Mouse (Mus musculus) lung, postnatal 4 days (tissue): ENCODE measurements around the gene Trp63.
"Not testable (repeated sequence)": the region's sequence is repeated elsewhere in the genome, so short reads cannot be mapped to it uniquely, and the experiment has no call there.

Experiments used
- DNase-seq, 2 experiments: peaks; one replicate each; pipeline ENCODE4 v3.0.0; 2021

Gene Trp63

GRCm38 (mm10) chr16:25683531-25684248 is at the start of gene Trp63:
Gene Trp63, plus strand, starts transcription at chr16:25683763.
- no peak for DNase-seq

GRCm38 (mm10) chr16:25644716-25645115 is 38.8 kb upstream of the Trp63 start:
- DNase-seq: not testable (repeated sequence)

DNA sequence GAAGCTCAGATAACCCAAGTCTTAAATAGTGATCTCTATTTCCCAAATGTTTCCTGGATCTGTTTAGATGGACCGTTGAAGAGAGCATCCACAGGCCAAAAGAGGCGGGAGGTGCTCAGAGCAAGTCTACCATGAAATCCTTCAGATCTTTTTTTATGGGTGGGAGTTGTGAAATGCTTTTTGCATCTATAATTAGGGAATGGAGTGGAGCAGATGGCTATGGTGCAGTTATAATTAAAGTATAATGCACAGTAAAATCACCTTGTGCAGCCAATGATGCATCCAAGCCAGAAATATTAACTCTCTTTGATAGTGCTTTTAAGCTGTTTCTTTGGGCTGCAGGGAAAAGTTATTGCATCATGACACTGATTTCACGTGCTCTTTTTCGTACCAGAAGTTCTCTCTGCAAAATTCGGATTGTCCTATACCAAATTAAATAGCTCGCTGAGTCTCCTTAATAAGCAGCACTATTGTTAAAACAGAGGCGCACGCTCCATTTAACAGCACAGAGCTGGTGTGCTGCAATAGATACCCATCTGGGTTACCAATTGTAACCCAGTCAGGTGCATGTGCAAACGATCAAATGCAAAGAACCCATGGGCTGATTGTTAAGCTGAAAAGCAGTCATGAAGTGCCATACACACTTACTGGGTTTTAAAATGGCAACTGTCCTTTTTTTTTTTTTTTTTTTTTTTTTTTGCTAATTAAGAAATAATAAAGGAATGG is 22.9 kb upstream of the Trp63 start:
- DNase-seq: no peak

DNA sequence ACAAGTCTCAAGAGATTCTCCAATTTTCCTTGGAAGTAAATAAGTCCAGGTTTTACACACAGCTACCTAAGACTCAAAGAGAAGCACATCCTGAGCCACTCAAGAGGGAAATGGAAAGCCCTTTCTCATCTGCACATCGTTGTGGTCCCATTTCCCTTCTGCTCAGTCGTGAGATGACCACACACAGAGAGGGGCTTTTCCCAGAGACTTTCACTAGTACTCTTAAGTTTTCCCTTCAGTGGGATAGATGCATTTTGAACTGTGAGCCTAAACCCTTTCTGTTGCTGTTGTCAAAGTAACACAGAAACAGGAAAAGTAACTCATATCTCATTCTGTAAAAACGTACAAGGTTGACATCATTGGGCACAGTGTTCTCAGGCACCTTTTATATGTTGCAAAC is 20.4 kb upstream of the Trp63 start:
- no peak for DNase-seq

GRCm38 (mm10) chr16:25673861-25674440 is 9.6 kb upstream of the Trp63 start:
- DNase-seq: peak in 1 of 2 experiments; percentile 15

DNA sequence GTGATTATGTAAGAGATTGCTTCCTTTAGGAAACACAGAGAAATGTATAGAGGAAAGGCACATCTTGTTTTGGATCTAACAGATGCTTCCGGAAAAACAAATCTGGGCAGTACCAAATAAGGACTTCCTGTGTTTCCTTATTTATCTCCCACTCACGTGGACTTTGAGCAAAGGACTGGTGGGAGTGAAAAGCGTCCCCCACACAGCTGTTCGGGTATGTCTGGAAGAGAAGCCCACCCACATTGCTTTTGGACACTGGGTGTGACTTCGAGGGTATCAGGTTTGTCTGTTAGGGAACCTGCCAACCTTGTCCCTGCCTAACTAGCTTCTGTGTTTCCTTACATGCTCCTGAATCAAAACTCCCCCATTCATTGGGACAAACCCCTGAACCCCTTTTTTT is 3.2 kb upstream of the Trp63 start:
- DNase-seq: no peak

- DNase-seq: peak in 1 of 2 experiments; percentile 24
Observed at GRCm38 (mm10) chr16:25682533-25682932, 1.0 kb upstream of the Trp63 start.

DNA sequence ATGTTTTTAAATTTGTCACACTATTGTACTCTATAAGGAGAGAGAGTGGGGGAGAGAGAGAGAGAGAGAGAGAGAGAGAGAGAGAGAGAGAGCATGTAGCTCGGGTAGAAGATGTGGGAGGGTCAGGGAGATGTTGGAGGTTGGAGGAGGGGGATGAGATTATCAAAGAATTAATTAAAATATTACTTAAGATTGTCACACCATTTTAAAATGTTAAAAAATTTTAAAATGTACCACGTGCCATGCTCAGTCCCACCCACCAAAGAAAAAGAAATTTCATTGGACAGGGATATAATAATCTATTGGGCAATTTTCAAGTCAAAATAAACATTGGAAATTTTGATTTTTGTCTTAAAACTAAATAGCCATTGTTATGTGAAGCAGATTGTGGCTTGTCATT is 1.0 kb downstream of the Trp63 start:
- no peak for DNase-seq

- DNase-seq: no peak
Observed at GRCm38 (mm10) chr16:25690612-25691011, 7.0 kb downstream of the Trp63 start.

DNA sequence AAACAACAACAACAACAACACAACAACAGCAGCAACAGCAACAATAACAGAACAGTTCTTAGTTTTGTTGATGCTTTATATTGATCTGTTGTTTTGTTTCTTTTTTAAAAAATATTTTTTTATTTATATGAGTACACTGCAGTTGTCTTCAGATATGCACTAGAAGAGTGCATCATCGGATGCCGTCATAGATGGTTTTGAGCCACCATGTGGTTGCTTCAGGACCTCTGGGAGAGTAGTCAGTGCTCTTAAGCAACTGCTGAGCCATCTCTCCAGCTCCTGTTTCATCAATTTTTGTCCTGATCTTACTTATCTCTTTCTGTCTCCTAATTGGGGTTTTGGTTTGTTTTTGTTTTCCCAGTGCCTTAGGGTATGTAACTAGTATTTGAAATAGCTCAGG is 17.7 kb downstream of the Trp63 start:
- DNase-seq: no peak

DNA sequence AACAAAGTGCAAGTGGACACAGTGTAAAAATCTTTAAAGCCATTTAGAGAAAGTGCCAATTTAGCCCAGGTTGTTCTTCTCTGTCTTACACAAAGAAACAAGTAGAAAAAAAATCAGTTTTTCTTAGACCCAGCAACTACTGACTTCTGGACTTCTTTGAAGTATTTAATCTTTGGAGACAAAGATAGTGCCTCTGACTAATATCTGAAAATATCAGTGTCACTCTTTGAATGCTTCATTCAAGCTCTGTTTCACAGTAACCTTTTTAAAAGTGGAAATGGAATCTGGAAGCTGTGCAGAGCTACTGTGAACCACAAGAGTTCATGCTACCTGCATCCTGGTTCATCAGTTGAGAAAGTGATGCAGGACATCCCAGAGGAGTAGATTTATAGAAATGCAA is 22.7 kb downstream of the Trp63 start:
- no peak for DNase-seq

- no peak for DNase-seq
Observed at GRCm38 (mm10) chr16:25715790-25716189, 32.2 kb downstream of the Trp63 start.

DNA sequence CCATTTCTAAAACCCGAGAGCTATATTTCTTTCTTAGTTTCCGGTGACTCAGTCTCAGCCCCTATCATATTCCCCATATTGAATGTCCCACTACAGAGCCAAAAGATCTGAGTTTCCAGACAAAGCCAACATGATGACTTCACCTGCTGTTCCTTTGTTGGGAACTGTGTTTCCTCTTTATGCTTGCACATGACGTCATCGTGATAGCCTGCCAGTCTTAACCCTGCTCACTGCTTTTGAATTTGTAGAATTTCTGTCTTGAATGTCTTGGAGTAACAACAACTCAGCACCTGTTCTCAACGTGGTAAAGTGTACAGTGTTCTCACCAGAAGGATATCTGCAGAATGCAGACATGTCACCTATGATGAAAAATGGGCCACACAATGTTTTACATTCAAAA is 39.6 kb downstream of the Trp63 start:
- no peak for DNase-seq

- DNase-seq: no peak
Observed at GRCm38 (mm10) chr16:25727001-25727400, 43.4 kb downstream of the Trp63 start.

DNA sequence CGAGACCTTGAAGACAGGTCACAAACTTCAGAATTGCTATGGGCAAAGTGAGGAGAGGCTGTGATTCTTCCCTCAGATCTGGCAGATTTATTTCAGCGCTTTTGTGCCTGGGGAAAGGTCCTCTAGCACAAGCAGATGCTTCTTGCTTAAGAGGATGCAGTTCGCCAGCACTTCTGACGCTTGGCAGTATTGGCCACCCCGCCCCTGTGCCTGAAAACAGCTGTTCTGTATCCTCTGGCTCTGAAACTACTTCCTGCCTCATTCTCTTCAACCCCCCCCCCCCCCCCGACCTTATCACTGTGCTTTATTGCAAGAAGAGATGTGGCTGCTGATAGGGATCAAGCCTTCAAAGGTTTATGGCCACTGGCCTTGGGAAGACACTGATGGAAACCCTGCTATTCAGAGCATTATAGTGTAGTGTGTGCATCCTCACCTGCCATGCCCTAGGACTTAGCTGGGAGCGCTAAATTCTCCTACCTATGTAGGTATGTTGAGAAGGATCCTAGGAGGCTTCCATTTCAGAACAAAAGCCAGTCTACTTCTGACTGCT is 44.5 kb downstream of the Trp63 start:
- DNase-seq: peak; percentile 21 to 72

DNA sequence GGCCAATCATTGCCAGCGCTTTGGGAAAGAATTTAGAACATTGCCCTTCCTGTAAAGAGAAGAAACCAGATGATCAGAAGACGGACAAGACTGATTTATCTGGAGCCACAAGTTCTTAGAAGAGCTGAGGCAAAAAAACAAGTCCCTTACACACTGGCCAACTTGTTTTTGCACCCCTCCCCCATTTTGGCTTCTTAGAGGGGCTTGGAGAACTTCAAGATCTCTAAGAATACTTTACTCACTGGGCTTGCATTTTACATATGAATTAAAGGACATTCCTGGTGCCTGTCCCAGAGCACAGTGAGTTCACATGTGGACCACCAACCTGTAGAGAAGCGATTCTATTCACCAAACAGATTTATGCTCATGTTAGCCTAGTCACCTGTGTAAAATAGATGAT is 53.3 kb downstream of the Trp63 start:
- no peak for DNase-seq

DNA sequence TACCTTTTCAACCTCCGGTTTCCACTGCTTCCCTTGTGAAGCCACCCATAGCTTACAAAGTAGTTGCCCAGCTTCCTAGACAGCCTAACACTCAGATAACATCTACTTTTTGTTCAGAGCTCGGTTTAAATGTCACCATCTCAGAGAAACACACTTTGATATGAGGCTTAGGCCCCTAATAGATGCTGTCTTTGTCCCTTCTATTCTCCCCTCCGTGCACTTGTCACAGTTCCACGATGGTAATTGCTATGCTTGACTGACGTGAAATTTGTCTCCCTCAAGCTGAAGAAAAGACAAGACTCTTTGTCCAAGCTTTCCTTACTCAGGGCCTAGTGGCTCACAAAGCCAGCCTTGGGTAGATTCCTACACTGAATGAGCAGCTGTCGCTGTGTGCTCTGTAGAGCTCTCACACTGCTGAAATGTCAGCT is 54.1 kb downstream of the Trp63 start:
- DNase-seq: no peak

DNA sequence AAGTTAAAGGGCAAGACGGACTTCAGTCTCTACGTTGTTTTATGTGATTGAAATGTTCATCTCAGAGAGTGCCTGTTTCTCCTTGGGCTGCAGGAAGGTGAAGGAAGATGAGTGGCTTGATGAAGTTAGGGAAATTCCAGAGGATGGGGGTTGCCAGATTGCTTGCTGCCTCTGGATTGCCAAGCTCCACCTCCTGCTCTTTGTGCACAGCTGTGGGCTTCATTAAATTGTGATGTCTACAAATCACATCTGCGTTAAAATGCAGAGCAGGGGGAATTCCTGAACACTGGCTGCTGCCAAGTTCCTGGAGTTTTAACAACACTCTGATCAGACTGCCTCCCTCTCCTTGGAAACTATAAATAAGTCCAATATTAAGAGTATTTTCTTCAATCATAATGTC is 63.2 kb downstream of the Trp63 start:
- peak; percentile 9 to 50 for DNase-seq

- no peak for DNase-seq
Observed at GRCm38 (mm10) chr16:25751866-25752265, 68.3 kb downstream of the Trp63 start.

GRCm38 (mm10) chr16:25758108-25758507 is 74.5 kb downstream of the Trp63 start:
- no peak for DNase-seq

- no peak for DNase-seq
Observed at GRCm38 (mm10) chr16:25765549-25765948, 82.0 kb downstream of the Trp63 start.

GRCm38 (mm10) chr16:25774611-25775010 is 91.0 kb downstream of the Trp63 start:
- DNase-seq: no peak

DNA sequence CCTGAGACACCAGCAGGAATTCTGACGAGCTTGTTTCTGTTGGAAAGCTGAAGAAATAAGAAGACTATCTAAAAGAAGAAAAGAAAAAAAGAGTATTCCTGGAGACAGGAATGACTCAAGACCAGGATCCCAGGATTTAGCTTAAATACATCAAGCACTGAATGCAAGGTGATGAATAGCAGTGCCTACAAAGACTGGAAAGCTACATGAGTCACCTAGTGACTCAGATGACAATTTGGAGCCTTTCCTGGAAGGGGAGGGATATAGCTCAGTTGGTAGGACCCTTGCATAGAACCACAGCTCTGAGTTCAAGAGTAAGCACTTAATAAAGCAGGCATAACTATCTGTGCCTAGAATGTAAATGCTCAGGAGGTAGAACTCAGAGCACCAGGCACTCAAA is 93.9 kb downstream of the Trp63 start:
- DNase-seq: no peak

DNA sequence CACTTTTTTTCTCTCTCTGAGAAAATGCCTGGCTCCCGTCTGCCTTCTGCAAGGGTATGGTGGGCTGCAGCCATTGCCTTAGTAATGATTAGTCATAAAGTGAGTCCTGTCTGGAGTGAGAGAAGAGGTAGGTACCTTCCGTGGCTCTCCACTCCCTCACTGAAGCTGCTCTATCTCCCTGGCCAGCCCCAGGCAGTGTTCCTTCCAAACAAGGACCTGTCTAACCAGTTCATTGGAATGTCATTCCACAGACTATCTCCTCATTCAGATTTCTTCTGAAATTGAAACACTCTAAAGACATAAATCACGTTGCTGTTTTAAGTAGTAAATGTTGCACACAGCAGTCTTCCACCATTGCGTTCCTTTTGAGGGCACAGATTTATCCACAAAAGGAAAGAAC is 96.4 kb downstream of the Trp63 start:
- DNase-seq: no peak
